Mouse (Mus musculus) forebrain, embryonic 11.5 days (tissue): ENCODE results near the gene Gm9758. TPM values are rescaled to one million over a fixed set of nuclear protein-coding genes. Genes with fewer than 3 reads are reported as not detected.

Experiments used
- polyA plus RNA-seq: library from polyadenylated mRNA; unstranded; fragments of >200 nt; fragmentation: Nextera tagmentation; extraction: Ambion mirVana; gene quantifications from 2 replicates; pipeline ENCODE4 v1.2.1, GENCODE M21; 2014

Gm9758 gene
- polyA plus RNA-seq, 1 experiment from 2014 or later = not detected

Other genes starting within 250 kb of the Gm9758 start
- gene Speer4e, start 23.5 kb upstream of the Gm9758 start, polyA plus RNA-seq = not detected in 2 replicates
- not detected in 2 replicates for gene Gm10354, start 64.0 kb upstream of the Gm9758 start, polyA plus RNA-seq
- not detected in 2 replicates for gene Gm17019, start 118.1 kb upstream of the Gm9758 start, polyA plus RNA-seq